Mouse (Mus musculus) liver, adult 2 months (tissue): ENCODE results near the gene Rps26.

Source experiments
- CTCF ChIP-seq: fragments of 200-500 bp; IDR thresholded peaks from 2 replicates; pipeline ENCODE4 v1.5.1; 2011; ENCODE audit warnings: low read depth, low read length, control low read depth
- POLR2A ChIP-seq: fragments of 200-500 bp; IDR thresholded peaks from 2 replicates; pipeline ENCODE4 v1.6.1; 2011; ENCODE audit warnings: low read length, control low read depth; ENCODE audit not compliant: insufficient read depth; ENCODE audit errors: extremely low read depth

DNA sequence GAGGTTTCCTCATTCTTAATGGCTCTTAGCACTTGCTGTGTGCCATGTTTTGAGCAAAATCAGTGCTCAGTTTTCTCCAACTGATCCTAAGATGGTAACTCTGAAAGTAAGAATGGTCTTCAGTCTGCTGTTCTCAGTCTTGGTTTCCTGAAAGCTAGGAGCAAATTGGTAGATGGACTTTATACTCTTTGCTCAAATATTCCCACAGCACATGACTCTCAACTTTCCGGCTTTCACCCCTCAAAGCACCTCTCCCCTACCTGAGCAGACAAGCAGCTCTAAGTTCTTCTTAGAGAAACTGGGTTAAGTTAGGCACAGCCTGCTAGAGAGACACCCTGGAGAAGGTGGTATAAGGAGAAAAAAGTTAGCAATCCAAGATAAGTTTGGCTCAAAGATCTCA, 30.2 kb upstream of the Rps26 start:
- TF ChIP-seq CTCF (no peak), POLR2A (no peak)
